Mouse (Mus musculus): ENCODE measurements around the gene Vmn2r101.

Gene Vmn2r101

DNA sequence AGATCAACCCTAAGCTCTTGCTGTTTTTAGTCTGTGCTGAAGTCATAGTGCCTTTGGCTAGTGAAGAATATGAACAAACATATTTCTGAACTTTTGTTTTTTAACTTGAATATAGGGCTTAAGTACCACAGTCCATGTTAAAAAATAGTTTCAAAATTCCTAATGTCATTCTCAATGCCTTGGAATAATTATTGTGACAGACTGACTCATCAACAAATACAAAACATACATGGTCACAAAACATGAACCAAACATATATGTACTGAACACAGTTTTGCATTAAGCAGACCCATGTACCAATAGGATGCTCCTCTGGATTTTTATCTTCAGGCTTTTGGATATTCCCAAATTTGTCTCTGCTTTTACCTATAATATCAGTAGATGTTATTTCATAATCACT is at the start of gene Vmn2r101:
Gene Vmn2r101 (plus strand): TSS at position 301 of the 400 bp plus-strand sequence.
- no peak for DNase-seq

DNA sequence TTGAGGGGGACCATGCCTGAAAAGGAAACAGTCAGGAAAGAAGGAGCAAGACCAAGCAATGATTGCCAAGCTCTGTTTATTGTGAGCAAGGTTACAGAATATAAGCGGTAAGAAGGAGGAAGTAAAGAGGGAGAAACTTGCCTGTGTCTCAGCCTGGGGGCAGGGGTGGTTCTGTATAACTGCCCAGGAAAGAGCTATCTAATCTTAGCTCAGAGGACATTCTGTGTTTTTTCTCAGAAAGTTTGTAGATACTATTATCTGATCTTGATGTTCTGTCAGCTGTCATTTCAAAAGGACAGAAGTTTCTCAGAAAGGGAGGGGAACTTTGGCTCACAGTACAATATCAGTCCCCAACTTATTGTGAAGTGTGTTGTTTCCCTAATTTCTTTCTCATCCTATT is 52.3 kb downstream of the Vmn2r101 start:
- no peak for DNase-seq

DNA sequence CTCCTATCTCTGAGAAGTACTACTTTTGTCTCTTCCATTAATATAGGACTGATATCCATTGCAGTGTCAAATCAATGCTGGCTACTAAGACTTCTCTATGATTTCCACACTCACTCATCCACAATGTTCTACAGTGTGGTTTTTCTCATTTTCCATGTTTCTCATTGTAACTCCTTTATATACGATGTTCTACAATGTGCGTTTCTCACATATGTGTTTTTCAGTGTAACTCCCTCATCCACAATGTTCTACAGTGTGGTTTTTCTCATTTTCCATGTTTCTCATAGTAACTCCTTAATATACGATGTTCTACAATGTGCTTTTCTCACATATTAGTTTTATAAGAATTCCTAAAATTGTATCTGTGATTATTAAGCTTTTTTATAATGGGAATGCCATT is 81.4 kb downstream of the Vmn2r101 start:
- DNase-seq = no peak

DNA sequence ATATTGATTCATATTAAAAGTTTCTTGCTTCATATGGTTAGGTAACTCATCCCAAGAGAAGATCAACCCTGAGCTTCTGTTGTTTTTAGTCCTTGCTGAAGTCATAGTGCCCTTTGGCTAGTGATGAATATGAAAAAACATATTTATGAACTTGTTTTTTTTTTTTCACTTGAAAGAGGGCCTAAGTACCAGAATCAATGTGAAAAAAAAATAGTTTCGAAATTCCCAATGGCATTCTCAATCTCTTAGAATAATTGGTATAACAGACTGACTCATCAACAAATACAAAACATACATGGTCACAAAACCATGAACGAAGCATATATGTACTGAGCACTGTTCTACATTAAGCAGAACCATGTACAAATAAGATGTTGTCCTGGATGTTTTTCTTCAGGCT is 83.0 kb downstream of the Vmn2r101 start, which contains the start of gene Vmn2r102:
Gene Vmn2r102 (plus strand): TSS at position 301 of the 400 bp plus-strand sequence.
- no peak for DNase-seq

Measured in heart, adult 11 months (tissue).